9 mouse cellular contexts compared by ENCODE assay signal in genomic region chr7:142334246-142334645, GRCm38 (mm10). TPM values are rescaled to one million over a fixed set of nuclear protein-coding genes. Genes with fewer than 3 reads are reported as not detected.
DNase-seq lines count a peak whose midpoint lies in the region; ATAC-seq and TF ChIP-seq lines count a peak whose summit lies in the region.
"Had no signal": no experiment of that assay in that cellular context is flagged by ENCODE, and none has a peak within 500 bp of the region (broad histone marks: within the 10 kb centered on the region; RNA-seq: fewer than 3 reads in every experiment).

No protein-coding gene starts in this region.

- intact Hi-C loops in heart, postnatal 10 days (cut with DNase I), result loop anchor here (1.0 to 2.0 kb wide), 6 partner anchors 17 to 341 kb away; no protein-coding TSS in a partner anchor

- 2% methylated on average over 3 of the region's 3 CpGs for WGBS in forebrain, embryonic 11.5 days
- WGBS in large intestine, adult 2 months, result 1% methylated on average over 3 of the region's 3 CpGs
- WGBS in liver, postnatal 0 days (ENCODE audit: insufficient replicate concordance), result 6% methylated on average over 3 of the region's 3 CpGs

- ATAC-seq in forebrain, embryonic 11.5 days (replicated peaks; ENCODE audit: low FRiP score), result peak; percentile 71; the same call in 1 of the 2 replicates
- peak; percentile 70 for ATAC-seq in liver, postnatal 0 days
- peak; percentile 77 for ATAC-seq in neutrophil, adult 5-6 weeks (ENCODE audit: extremely low read depth, insufficient number of reproducible peaks, low FRiP score, poor library complexity, severe bottlenecking)

- TF ChIP-seq EP300 in liver, postnatal 0 days (IDR thresholded peaks at IDR 0.05; ENCODE audit: low read depth), result no peak

- no peak overlapping the region for H3K27ac ChIP-seq in forebrain, embryonic 11.5 days (ENCODE audit: low read depth, low read length)
- no peak overlapping the region for H3K27ac ChIP-seq in liver, postnatal 0 days (ENCODE audit: low read depth)

- H3K9me3 ChIP-seq in forebrain, embryonic 11.5 days (ENCODE audit: control insufficient read depth, low read length), result no peaks in the 10 kb centered on the region
- H3K9me3 ChIP-seq in liver, postnatal 0 days (ENCODE audit: low read length), result no peaks in the 10 kb centered on the region

- no peaks in the 10 kb centered on the region for H3K36me3 ChIP-seq in forebrain, embryonic 11.5 days (ENCODE audit: control insufficient read depth, insufficient read depth, low read length)
- no peaks in the 10 kb centered on the region for H3K36me3 ChIP-seq in liver, postnatal 0 days (replicated peaks; ENCODE audit: insufficient read depth, low read length)

- no peak overlapping the region for H3K4me2 ChIP-seq in forebrain, embryonic 11.5 days (ENCODE audit: low read depth, low read length, severe bottlenecking)
- no peak overlapping the region for H3K4me2 ChIP-seq in liver, postnatal 0 days (ENCODE audit: low read depth, low read length)

- H3K4me3 ChIP-seq in forebrain, embryonic 11.5 days (ENCODE audit: low read depth, low read length), result no peak overlapping the region
- no peak overlapping the region for H3K4me3 ChIP-seq in liver, postnatal 0 days (ENCODE audit: low read depth, low read length)

- DNase-seq in CD8-positive naive resting alpha-beta T cell, adult 2 months (ENCODE audit: low read depth in 2 of 2, low spot score in 2 of 2), result peak; percentile 86 to 87
- peak; percentile 82 for DNase-seq in c-Kit-positive CD71-negative TER-119-negative erythroid progenitor cells, embryonic 14.5 days (ENCODE audit: low read depth)
- DNase-seq in forebrain, embryonic 11.5 days (ENCODE audit: low spot score), result peak; percentile 96
- peak; percentile 86 to 95 for DNase-seq in heart, postnatal 10 days
- DNase-seq in large intestine, adult 2 months (ENCODE audit: low read depth, low spot score), result peak; percentile 55
- peak; percentile 93 for DNase-seq in liver, postnatal 0 days
- DNase-seq in testis, postnatal 14 days (ENCODE audit: low spot score), result peak; percentile 66

- no peaks in the 10 kb centered on the region for H3K27me3 ChIP-seq in forebrain, embryonic 11.5 days (ENCODE audit: control insufficient read depth, insufficient read depth, low read length)
- no peaks in the 10 kb centered on the region for H3K27me3 ChIP-seq in liver, postnatal 0 days (ENCODE audit: insufficient read depth, low read length)

- H3K9ac ChIP-seq in forebrain, embryonic 11.5 days (ENCODE audit: low read length), result no peak overlapping the region
- no peak overlapping the region for H3K9ac ChIP-seq in liver, postnatal 0 days (replicated peaks)

- TF ChIP-seq CTCF in liver, postnatal 0 days (IDR thresholded peaks at IDR 0.05; ENCODE audit: low read depth), result peak; percentile 98

- H3K4me1 ChIP-seq in forebrain, embryonic 11.5 days (replicated peaks; ENCODE audit: control insufficient read depth, insufficient read depth, low read length), result no peaks in the 10 kb centered on the region
- peaks cover 7% of the 10 kb centered on the region for H3K4me1 ChIP-seq in liver, postnatal 0 days (ENCODE audit: insufficient read depth)

RNA-seq across cellular contexts. Expression of gene Krtap5-4, which starts 30.9 kb away (rescaled TPM):
- polyA plus RNA-seq in forebrain, embryonic 11.5 days (2014; fragmentation: Nextera tagmentation; extraction: Ambion mirVana), result not detected in 2 replicates
- total RNA-seq in heart, postnatal 10 days (2021), result not detected
- polyA plus RNA-seq in large intestine, adult 2 months (2012; rRNA removed), result not detected in 2 replicates
- polyA plus RNA-seq in liver, postnatal 0 days (2015; fragmentation: Nextera tagmentation; extraction: Ambion mirVana), result not detected in 2 replicates
- not detected in 2 replicates for total RNA-seq in neutrophil, adult 5-6 weeks (2017)
- polyA plus RNA-seq: gonadal fat pad, adult 2 months had no signal

RNA-seq across cellular contexts. Expression of gene Krtap5-1, which starts 37.3 kb away (rescaled TPM):
- polyA plus RNA-seq in forebrain, embryonic 11.5 days (2014; fragmentation: Nextera tagmentation; extraction: Ambion mirVana), result not detected in 2 replicates
- not detected for total RNA-seq in heart, postnatal 10 days (2021)
- not detected in 2 replicates for polyA plus RNA-seq in large intestine, adult 2 months (2012; rRNA removed)
- polyA plus RNA-seq in liver, postnatal 0 days (2015; fragmentation: Nextera tagmentation; extraction: Ambion mirVana), result not detected in 2 replicates
- total RNA-seq in neutrophil, adult 5-6 weeks (2017), result not detected in 2 replicates
- polyA plus RNA-seq: gonadal fat pad, adult 2 months had no signal

RNA-seq across cellular contexts. Expression of gene Ifitm10, which starts 39.3 kb away (rescaled TPM):
- polyA plus RNA-seq in forebrain, embryonic 11.5 days (2014; fragmentation: Nextera tagmentation; extraction: Ambion mirVana), result 0.24 and 0.32 TPM in 2 replicates
- total RNA-seq in heart, postnatal 10 days (2021), result 1 to 10 TPM; 1.0 to 1.1 TPM
- polyA plus RNA-seq in large intestine, adult 2 months (2012; rRNA removed), result 1.1 and 1.3 TPM in 2 replicates
- 2.1 and 2.2 TPM in 2 replicates for polyA plus RNA-seq in liver, postnatal 0 days (2015; fragmentation: Nextera tagmentation; extraction: Ambion mirVana)
- 0.81 and 0.86 TPM in 2 replicates for total RNA-seq in neutrophil, adult 5-6 weeks (2017)

RNA-seq across cellular contexts. Expression of gene Gm49369, which starts 48.2 kb away (rescaled TPM):
- polyA plus RNA-seq in forebrain, embryonic 11.5 days (2014; fragmentation: Nextera tagmentation; extraction: Ambion mirVana), result not detected in 2 replicates
- 1 to 10 TPM; 1.7 to 5.1 TPM for total RNA-seq in heart, postnatal 10 days (2021)
- polyA plus RNA-seq in large intestine, adult 2 months (2012; rRNA removed), result not detected in 2 replicates
- not detected in 2 replicates for polyA plus RNA-seq in liver, postnatal 0 days (2015; fragmentation: Nextera tagmentation; extraction: Ambion mirVana)
- 494 and 495 TPM in 2 replicates for total RNA-seq in neutrophil, adult 5-6 weeks (2017)

RNA-seq across cellular contexts. Expression of gene Ctsd, which starts 53.6 kb away (rescaled TPM):
- 129 and 147 TPM in 2 replicates for polyA plus RNA-seq in forebrain, embryonic 11.5 days (2014; fragmentation: Nextera tagmentation; extraction: Ambion mirVana)
- 100 to 1,000 TPM; 501 to 525 TPM for total RNA-seq in heart, postnatal 10 days (2021)
- polyA plus RNA-seq in large intestine, adult 2 months (2012; rRNA removed), result 308 and 344 TPM in 2 replicates
- 311 and 324 TPM in 2 replicates for polyA plus RNA-seq in liver, postnatal 0 days (2015; fragmentation: Nextera tagmentation; extraction: Ambion mirVana)
- total RNA-seq in neutrophil, adult 5-6 weeks (2017), result 408 and 447 TPM in 2 replicates
